Mouse (Mus musculus) embryo, embryonic 11.5 days (tissue): ENCODE results near the gene Olfr769.
"Not testable (repeated sequence)": the region's sequence is repeated elsewhere in the genome, so short reads cannot be mapped to it uniquely, and the experiment has no call there.

Experiments used
- DNase-seq: peaks from one replicate; pipeline ENCODE4 v3.0.0-alpha.2; 2012; ENCODE audit warnings: low read depth, low spot score

Gene Olfr769

GRCm38 (mm10) chr10:129117761-129118160 is at the start of gene Olfr769:
Olfr769 (minus strand) TSS chr10:129117861.
- no peak for DNase-seq

DNA sequence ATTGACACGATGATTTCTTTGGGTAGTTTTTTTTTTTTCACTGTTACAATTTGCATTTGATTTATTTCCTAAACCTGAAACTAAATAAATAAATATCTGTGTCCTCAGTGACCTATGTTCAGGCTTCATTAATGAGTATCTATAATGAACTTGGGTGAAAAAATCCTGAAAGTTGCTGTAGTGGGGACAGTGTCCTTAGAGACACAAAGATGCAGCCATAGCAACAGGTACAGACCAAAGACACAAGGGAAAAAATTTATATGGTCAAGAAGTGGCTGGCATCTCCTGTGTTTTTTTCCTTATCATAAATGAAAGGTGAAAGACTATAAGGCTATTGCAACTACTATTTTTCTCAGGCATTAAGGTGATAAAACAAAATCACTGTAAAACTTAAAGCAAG is 47.0 kb upstream of the Olfr769 start, which contains the start of gene Olfr771:
Olfr771 (minus strand) TSS at position 101 of the 400 bp plus-strand sequence.
- DNase-seq: no peak

- no peak for DNase-seq
Measured at GRCm38 (mm10) chr10:129138898-129139297, 21.2 kb upstream of the Olfr769 start, which contains the start of gene Olfr770. Olfr770 (minus strand) TSS chr10:129138998.

- no peak for DNase-seq
Measured at GRCm38 (mm10) chr10:129115146-129115545, 2.5 kb downstream of the Olfr769 start.

DNA sequence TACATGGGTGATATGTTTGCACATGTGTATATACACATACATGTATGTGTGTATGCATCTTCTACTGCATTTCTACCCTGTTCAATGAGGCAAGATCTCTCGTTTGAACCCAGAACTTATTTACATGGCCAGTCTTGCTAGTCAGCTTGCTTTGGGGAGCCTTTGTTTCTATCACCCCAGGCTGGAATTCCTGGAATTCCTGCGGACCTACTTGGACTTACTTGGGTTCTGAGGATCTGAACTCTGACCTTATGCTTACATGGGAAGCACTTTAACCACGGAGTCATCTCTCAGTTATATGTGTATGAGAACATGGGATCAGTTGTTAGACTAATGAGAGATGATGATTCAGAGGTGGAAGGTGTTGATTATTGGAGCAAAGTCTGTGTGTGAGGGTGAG is 16.4 kb downstream of the Olfr769 start:
- DNase-seq: no peak

GRCm38 (mm10) chr10:129099275-129099674 is 18.4 kb downstream of the Olfr769 start, which contains the start of gene Olfr768:
Olfr768 (minus strand) TSS chr10:129099375.
- no peak for DNase-seq

GRCm38 (mm10) chr10:129082810-129083209 is 34.9 kb downstream of the Olfr769 start, which contains the start of gene Olfr767:
Olfr767 (minus strand) TSS chr10:129082910.
- not testable (repeated sequence) for DNase-seq

- DNase-seq: no peak
Measured at GRCm38 (mm10) chr10:129068877-129069276, 48.8 kb downstream of the Olfr769 start, which contains the start of gene Olfr766-ps1. Olfr766-ps1 (minus strand) TSS chr10:129068977.
